18 mouse cellular contexts compared by ENCODE assay signal in the genomic region with DNA sequence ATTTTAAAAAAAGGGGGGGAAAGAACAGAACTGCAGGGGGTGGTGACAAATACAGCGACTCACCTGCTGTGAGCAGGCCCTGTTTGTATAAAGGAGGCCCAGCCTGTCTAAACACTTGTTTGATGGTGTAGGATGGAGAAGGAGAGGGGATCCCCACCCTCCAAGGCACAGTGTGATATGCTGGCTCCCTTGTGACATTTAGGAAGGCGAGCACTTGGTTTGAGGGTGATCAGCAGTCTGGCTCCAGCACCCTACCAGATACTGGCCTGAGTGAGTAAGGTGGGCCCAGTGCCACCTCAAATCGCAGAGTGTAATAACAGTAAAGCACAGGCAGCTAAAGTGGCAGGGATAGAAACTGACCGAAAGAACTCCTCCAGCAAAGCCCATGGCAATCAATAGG.
DNase-seq lines count a peak whose midpoint lies in the region; ATAC-seq and TF ChIP-seq lines count a peak whose summit lies in the region.
"Had no signal": no experiment of that assay in that cellular context is flagged by ENCODE, and none has a peak within 500 bp of the region (broad histone marks: within the 10 kb centered on the region; RNA-seq: fewer than 3 reads in every experiment).

No protein-coding gene starts in this region.

- TF ChIP-seq CTCF in heart, adult 2 months (IDR thresholded peaks at IDR 0.05), result no peak

- H3K4me1 ChIP-seq in heart, adult 2 months (ENCODE audit: control insufficient read depth, insufficient read depth, low read length), result peaks cover 28% of the 10 kb centered on the region
- H3K4me1 ChIP-seq in heart, embryonic 11.5 days (ENCODE audit: control insufficient read depth, insufficient read depth, low read length), result peaks cover 15% of the 10 kb centered on the region
- H3K4me1 ChIP-seq in midbrain, embryonic 13.5 days (replicated peaks), result peaks cover 6% of the 10 kb centered on the region; the same call in 1 of the 2 replicates
- no peaks in the 10 kb centered on the region; the same call in 1 of the 2 replicates for H3K4me1 ChIP-seq in midbrain, embryonic 14.5 days (ENCODE audit: control insufficient read depth, insufficient read depth, low read length)
- peaks cover 14% of the 10 kb centered on the region; the same call in 1 of the 2 replicates for H3K4me1 ChIP-seq in embryonic facial prominence, embryonic 15.5 days

- no peak for ATAC-seq in heart, embryonic 11.5 days (replicated peaks; ENCODE audit: insufficient number of reproducible peaks, low FRiP score, low TSS enrichment)
- peak; percentile 62; the same call in 1 of the 2 replicates for ATAC-seq in midbrain, embryonic 13.5 days
- ATAC-seq in midbrain, embryonic 14.5 days (ENCODE audit: low FRiP score, low TSS enrichment), result no peak; the same call in 1 of the 2 replicates
- peak; percentile 19; the same call in 1 of the 2 replicates for ATAC-seq in embryonic facial prominence, embryonic 15.5 days (ENCODE audit: insufficient number of reproducible peaks, low FRiP score, low TSS enrichment, low read depth)
- ATAC-seq in granulocyte monocyte progenitor cell, adult 5-6 weeks (replicated peaks; ENCODE audit: poor library complexity, severe bottlenecking), result no peak
- ATAC-seq: intestine, embryonic 16.5 days had no signal

- H3K4me2 ChIP-seq in heart, embryonic 11.5 days, result no peak overlapping the region
- H3K4me2 ChIP-seq in midbrain, embryonic 13.5 days (replicated peaks), result no peak overlapping the region
- H3K4me2 ChIP-seq in midbrain, embryonic 14.5 days (ENCODE audit: low read length), result no peak overlapping the region
- H3K4me2 ChIP-seq in embryonic facial prominence, embryonic 15.5 days (replicated peaks), result no peak overlapping the region

- no peak for DNase-seq in heart, adult 2 months
- no peak for DNase-seq in midbrain, embryonic 14.5 days
- no peak for DNase-seq in layer of hippocampus, adult 9-11 months
- DNase-seq: adrenal gland, adult 8-10 months; B cell, adult 2 months; cerebellum, adult 9-11 months; gastrocnemius, postnatal 10 days; heart, postnatal 10 days; kidney, postnatal 36 days; lung, adult 2 months; lung, postnatal 36 days; right cerebral cortex, postnatal 4 days had no signal

- no peaks in the 10 kb centered on the region for H3K27me3 ChIP-seq in heart, adult 2 months (ENCODE audit: control insufficient read depth, insufficient read depth, low read length)
- no peaks in the 10 kb centered on the region for H3K27me3 ChIP-seq in heart, embryonic 11.5 days (ENCODE audit: control insufficient read depth, insufficient read depth, low read length)
- H3K27me3 ChIP-seq in midbrain, embryonic 13.5 days, result no peaks in the 10 kb centered on the region
- no peaks in the 10 kb centered on the region for H3K27me3 ChIP-seq in midbrain, embryonic 14.5 days (ENCODE audit: control insufficient read depth, insufficient read depth, low read length)
- H3K27me3 ChIP-seq in embryonic facial prominence, embryonic 15.5 days, result 0 out of 2 replicates have a peak, but pooled peaks cover 4% of the 10 kb centered on the region

- no peaks in the 10 kb centered on the region for H3K79me2 ChIP-seq in heart, adult 2 months (replicated peaks; ENCODE audit: control insufficient read depth, insufficient read depth, low read length)

- no peak for TF ChIP-seq EP300 in heart, adult 2 months (IDR thresholded peaks at IDR 0.05; ENCODE audit: insufficient read depth, low read depth, low read length)

- 77% methylated on average over 4 of the region's 4 CpGs for WGBS in heart, adult 2 months
- WGBS in heart, embryonic 11.5 days (ENCODE audit: insufficient replicate concordance), result 72% methylated on average over 4 of the region's 4 CpGs
- 77% methylated on average over 4 of the region's 4 CpGs for WGBS in midbrain, embryonic 13.5 days
- WGBS in midbrain, embryonic 14.5 days, result 69% methylated on average over 4 of the region's 4 CpGs
- WGBS in embryonic facial prominence, embryonic 15.5 days, result 83% methylated on average over 4 of the region's 4 CpGs

- no peak overlapping the region for H3K9ac ChIP-seq in heart, adult 2 months (ENCODE audit: low read depth, low read length)
- H3K9ac ChIP-seq in heart, embryonic 11.5 days (ENCODE audit: low read depth, low read length), result no peak overlapping the region
- no peak overlapping the region for H3K9ac ChIP-seq in midbrain, embryonic 13.5 days (replicated peaks)
- no peak overlapping the region for H3K9ac ChIP-seq in midbrain, embryonic 14.5 days (replicated peaks; ENCODE audit: low read length)
- no peak overlapping the region for H3K9ac ChIP-seq in embryonic facial prominence, embryonic 15.5 days

- no peak for TF ChIP-seq POLR2A in heart, adult 2 months (IDR thresholded peaks at IDR 0.05; ENCODE audit: insufficient read depth, low read depth, low read length)

- intact Hi-C loops in heart, adult 2 months (cut with DNase I), result no loop called here

- peak overlapping the region; percentile 36 for H3K27ac ChIP-seq in heart, adult 2 months
- H3K27ac ChIP-seq in heart, embryonic 11.5 days (ENCODE audit: low read depth, low read length), result no peak overlapping the region
- H3K27ac ChIP-seq in midbrain, embryonic 13.5 days, result no peak overlapping the region
- H3K27ac ChIP-seq in midbrain, embryonic 14.5 days (replicated peaks; ENCODE audit: low read depth, low read length), result no peak overlapping the region
- H3K27ac ChIP-seq in embryonic facial prominence, embryonic 15.5 days (replicated peaks), result no peak overlapping the region
- H3K27ac ChIP-seq: limb, embryonic 10.5 days had no signal

- H3K9me3 ChIP-seq in heart, embryonic 11.5 days (replicated peaks; ENCODE audit: control insufficient read depth, low read length), result no peaks in the 10 kb centered on the region
- no peaks in the 10 kb centered on the region for H3K9me3 ChIP-seq in midbrain, embryonic 13.5 days
- no peaks in the 10 kb centered on the region for H3K9me3 ChIP-seq in midbrain, embryonic 14.5 days (ENCODE audit: control insufficient read depth, low read length)
- H3K9me3 ChIP-seq in embryonic facial prominence, embryonic 15.5 days (replicated peaks), result no peaks in the 10 kb centered on the region
- H3K9me3 ChIP-seq: limb, embryonic 10.5 days had no signal

- H3K36me3 ChIP-seq in heart, adult 2 months (ENCODE audit: control insufficient read depth, insufficient read depth, low read length), result peaks cover 17% of the 10 kb centered on the region; the same call in 1 of the 2 replicates
- H3K36me3 ChIP-seq in heart, embryonic 11.5 days (ENCODE audit: control insufficient read depth, insufficient read depth, low read length), result no peaks in the 10 kb centered on the region
- H3K36me3 ChIP-seq in midbrain, embryonic 13.5 days, result no peaks in the 10 kb centered on the region
- no peaks in the 10 kb centered on the region for H3K36me3 ChIP-seq in midbrain, embryonic 14.5 days (ENCODE audit: control insufficient read depth, insufficient read depth, low read length)
- H3K36me3 ChIP-seq in embryonic facial prominence, embryonic 15.5 days, result no peaks in the 10 kb centered on the region
- H3K36me3 ChIP-seq: limb, embryonic 10.5 days had no signal

- H3K4me3 ChIP-seq in heart, adult 2 months, result no peak overlapping the region
- no peak overlapping the region for H3K4me3 ChIP-seq in heart, embryonic 11.5 days (ENCODE audit: low read depth, low read length)
- H3K4me3 ChIP-seq in midbrain, embryonic 13.5 days (replicated peaks), result no peak overlapping the region
- H3K4me3 ChIP-seq in midbrain, embryonic 14.5 days (replicated peaks; ENCODE audit: low read depth, low read length), result no peak overlapping the region
- H3K4me3 ChIP-seq in embryonic facial prominence, embryonic 15.5 days (replicated peaks), result no peak overlapping the region
- H3K4me3 ChIP-seq: limb, embryonic 10.5 days had no signal

Comparison
In these comparisons a context has a peak if more than half of its experiments do, and no peak if none do; other contexts are left out.
1. ATAC-seq: peak in midbrain, embryonic 13.5 days (single experiment) and embryonic facial prominence, embryonic 15.5 days (single experiment); none in heart, embryonic 11.5 days (single experiment), midbrain, embryonic 14.5 days (single experiment) and granulocyte monocyte progenitor cell, adult 5-6 weeks (single experiment).